Mouse (Mus musculus) forebrain, embryonic 11.5 days (tissue): ENCODE data around the gene C1d. TPM values are rescaled to one million over a fixed set of nuclear protein-coding genes. Genes with fewer than 3 reads are reported as not detected.

ENCODE experiments used
- ATAC-seq: fragments of 200-750 bp; cut with Nextera tagmentation; replicated peaks from 2 replicates; pipeline ENCODE4 v1.8.0; 2017; ENCODE audit warnings: moderate TSS enrichment; ENCODE audit not compliant: low FRiP score
- DNase-seq: peaks from one replicate; pipeline ENCODE4 v3.0.0-alpha.2; 2017; ENCODE audit warnings: low spot score
- H3K27ac ChIP-seq: fragments of 300-500 bp; sonication (generic); 2 replicates; pipeline ENCODE4 v1.5.1; 2014; ENCODE audit warnings: low read depth, low read length
- H3K27me3 ChIP-seq: fragments of 300-500 bp; sonication (generic); 2 replicates; pipeline ENCODE4 v1.6.1; 2014; ENCODE audit warnings: mild to moderate bottlenecking, low read length, mixed read lengths; ENCODE audit not compliant: control insufficient read depth, insufficient read depth
- H3K36me3 ChIP-seq: fragments of 300-500 bp; sonication (generic); 2 replicates; pipeline ENCODE4 v1.6.1; 2014; ENCODE audit warnings: mild to moderate bottlenecking, low read length, moderate library complexity, mixed read lengths; ENCODE audit not compliant: control insufficient read depth, insufficient read depth
- H3K4me1 ChIP-seq: fragments of 300-500 bp; sonication (generic); replicated peaks from 2 replicates; pipeline ENCODE4 v1.6.1; 2014; ENCODE audit warnings: low read length, mixed read lengths; ENCODE audit not compliant: control insufficient read depth, insufficient read depth
- H3K4me2 ChIP-seq: fragments of 300-500 bp; sonication (generic); 2 replicates; pipeline ENCODE4 v1.6.1; 2014; ENCODE audit warnings: low read depth, mild to moderate bottlenecking, low read length, moderate library complexity, mixed read lengths; ENCODE audit not compliant: severe bottlenecking
- H3K4me3 ChIP-seq: fragments of 300-500 bp; sonication (generic); 2 replicates; pipeline ENCODE4 v1.5.1; 2014; ENCODE audit warnings: low read depth, low read length
- H3K9ac ChIP-seq: fragments of 300-500 bp; sonication (generic); 2 replicates; pipeline ENCODE4 v1.6.1; 2014; ENCODE audit warnings: low read length
- H3K9me3 ChIP-seq: fragments of 300-500 bp; sonication (generic); 2 replicates; pipeline ENCODE4 v1.6.1; 2016; ENCODE audit warnings: low read length, mixed read lengths; ENCODE audit not compliant: control insufficient read depth
- WGBS: fragments of 180-500 bp; shearing (Covaris S2); extraction: QIAGEN DNeasy Blood & Tissue Kit; methylation state at CpG from one replicate; pipeline ENCODE4 v1.1.7; 2014; 5-methylcytosine and 5-hydroxymethylcytosine counted together
- polyA plus RNA-seq: library from polyadenylated mRNA; unstranded; fragments of >200 nt; fragmentation: Nextera tagmentation; extraction: Ambion mirVana; gene quantifications from 2 replicates; pipeline ENCODE4 v1.2.1, GENCODE M21; 2014

The C1d gene
- polyA plus RNA-seq, 1 experiment from 2014 or later, result 96.2 TPM

GRCm38 (mm10) chr11:17306007-17306891 is 48.9 kb downstream of the C1d start:
- H3K4me2 ChIP-seq, result no peak overlapping the region
- H3K36me3 ChIP-seq, result no peaks in the 10 kb centered on the region
- no peaks in the 10 kb centered on the region for H3K9me3 ChIP-seq
- H3K4me1 ChIP-seq, result no peaks in the 10 kb centered on the region
- H3K9ac ChIP-seq, result no peak overlapping the region
- DNase-seq (no peak), ATAC-seq (no peak)
- 72% methylated on average over 8 of the region's 8 CpGs for WGBS
- no peak overlapping the region for H3K27ac ChIP-seq
- no peak overlapping the region for H3K4me3 ChIP-seq
- H3K27me3 ChIP-seq, result no peaks in the 10 kb centered on the region

GRCm38 (mm10) chr11:17307457-17307856 is 50.1 kb downstream of the C1d start:
- no peak overlapping the region for H3K4me2 ChIP-seq
- no peak overlapping the region for H3K9ac ChIP-seq
- no peaks in the 10 kb centered on the region for H3K27me3 ChIP-seq
- no peaks in the 10 kb centered on the region for H3K36me3 ChIP-seq
- ATAC-seq (no peak), DNase-seq (no peak)
- no peak overlapping the region for H3K27ac ChIP-seq
- no peaks in the 10 kb centered on the region for H3K4me1 ChIP-seq
- H3K9me3 ChIP-seq, result no peaks in the 10 kb centered on the region
- no peak overlapping the region for H3K4me3 ChIP-seq

Other genes with a start within 250 kb of the C1d start
- gene Cnrip1, start 206.0 kb upstream of the C1d start, polyA plus RNA-seq, result 16.3 and 19.6 TPM in 2 replicates
- gene Plek, start 205.2 kb upstream of the C1d start, polyA plus RNA-seq, result 6.0 and 6.1 TPM in 2 replicates
- gene Ppp3r1, start 98.3 kb upstream of the C1d start, polyA plus RNA-seq, result 94.3 and 103 TPM in 2 replicates
- gene Wdr92, start 75.5 kb upstream of the C1d start, polyA plus RNA-seq, result 24.1 and 26.0 TPM in 2 replicates
- gene Pno1, start 46.0 kb upstream of the C1d start, polyA plus RNA-seq, result 88.4 and 95.2 TPM in 2 replicates